Mouse (Mus musculus) lung, embryonic 15.5 days (tissue): Measurements from ENCODE around the gene Pip4p1. TPM values are rescaled to one million over a fixed set of nuclear protein-coding genes. Genes with fewer than 3 reads are reported as not detected.
A peak's percentile ranks its signal among the peaks of the same experiment; 100 is the strongest.
"Not testable (repeated sequence)": the region's sequence is repeated elsewhere in the genome, so short reads cannot be mapped to it uniquely, and the experiment has no call there.

ENCODE experiments used
- ATAC-seq: fragments of 200-750 bp; cut with Nextera tagmentation; 2 replicates; pipeline ENCODE4 v1.8.0; 2017; ENCODE audit warnings: moderate number of reproducible peaks, borderline replicate concordance; ENCODE audit not compliant: low FRiP score, low TSS enrichment; ENCODE audit errors: extremely low read depth
- H3K27ac ChIP-seq: fragments of 300-500 bp; sonication (generic); 2 replicates; pipeline ENCODE4 v1.5.1; 2015; ENCODE audit warnings: moderate library complexity, mild to moderate bottlenecking, inconsistent platforms
- H3K27me3 ChIP-seq: fragments of 300-500 bp; sonication (generic); 2 replicates; pipeline ENCODE4 v1.6.1; 2015; ENCODE audit warnings: inconsistent platforms
- H3K36me3 ChIP-seq: fragments of 300-500 bp; sonication (generic); 2 replicates; pipeline ENCODE4 v1.6.1; 2015; ENCODE audit warnings: inconsistent platforms
- H3K4me1 ChIP-seq: fragments of 300-500 bp; sonication (generic); 2 replicates; pipeline ENCODE4 v1.6.1; 2015; ENCODE audit warnings: inconsistent platforms
- H3K4me2 ChIP-seq: fragments of 300-500 bp; sonication (generic); 2 replicates; pipeline ENCODE4 v1.6.1; 2015; ENCODE audit warnings: inconsistent platforms, mild to moderate bottlenecking, moderate library complexity
- H3K4me3 ChIP-seq: fragments of 300-500 bp; sonication (generic); 2 replicates; pipeline ENCODE4 v1.5.1; 2015; ENCODE audit warnings: mild to moderate bottlenecking, inconsistent platforms
- H3K9ac ChIP-seq: fragments of 300-500 bp; sonication (generic); 2 replicates; pipeline ENCODE4 v1.6.1; 2015; ENCODE audit warnings: inconsistent platforms
- H3K9me3 ChIP-seq: fragments of 300-500 bp; sonication (generic); 2 replicates; pipeline ENCODE4 v1.6.1; 2016; ENCODE audit warnings: inconsistent platforms
- WGBS: fragments of 180-500 bp; shearing (Covaris S2); methylation state at CpG from one replicate; pipeline ENCODE4 v1.1.7; 2015; 5-methylcytosine and 5-hydroxymethylcytosine counted together
- polyA plus RNA-seq: library from polyadenylated mRNA; unstranded; fragments of >200 nt; fragmentation: Nextera tagmentation; extraction: Ambion mirVana; gene quantifications from 2 replicates; pipeline ENCODE4 v1.2.1, GENCODE M21; 2015

Gene Pip4p1
- 46.7 and 53.4 TPM in 2 replicates for polyA plus RNA-seq

DNA sequence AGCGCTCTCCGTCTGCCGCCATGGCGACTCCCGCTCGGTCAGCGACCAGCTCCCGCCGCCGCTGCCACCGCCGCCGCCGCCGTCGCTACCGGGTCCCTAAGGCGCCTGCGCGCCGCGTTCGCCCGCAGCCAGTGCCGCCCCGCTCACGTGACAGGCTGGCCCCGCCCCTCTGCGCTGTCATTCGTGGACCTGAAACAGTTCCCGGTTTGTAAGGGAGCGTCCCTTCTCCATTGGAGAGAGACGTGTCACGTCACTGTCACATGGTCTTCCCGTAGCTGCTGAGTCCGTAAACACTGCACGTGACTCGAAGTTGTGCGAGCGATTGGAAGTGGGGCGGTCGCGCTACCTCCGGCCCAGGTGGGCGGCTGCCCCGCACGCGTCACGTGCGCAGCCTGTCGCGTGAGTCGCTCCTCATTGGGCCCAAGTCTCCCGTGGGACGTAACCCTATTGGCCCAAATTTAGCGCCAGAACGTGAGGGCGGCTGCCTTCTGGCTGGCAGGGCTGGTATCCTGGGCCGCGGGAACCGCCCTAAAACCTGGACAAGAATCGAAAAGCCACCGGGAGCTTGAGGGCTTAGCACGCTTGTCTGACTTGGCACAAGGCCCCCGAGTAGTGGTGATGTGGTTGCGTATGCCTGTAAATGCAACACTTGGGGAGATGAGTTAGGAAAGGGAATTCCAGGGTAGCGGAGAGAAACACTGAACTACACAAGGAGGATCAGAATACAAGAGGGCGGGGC, at the start of gene Pip4p1, which contains the start of gene Pnp:
Pip4p1 (minus strand) TSS at position 103 of the 739 bp plus-strand sequence.
Pnp (plus strand) TSS at position 329 of the 739 bp plus-strand sequence.
- Histone ChIP-seq H3K9me3 (no peaks in the 10 kb centered on the region), H3K4me1 (peaks cover 29% of the 10 kb centered on the region), H3K36me3 (peaks cover 35% of the 10 kb centered on the region), H3K27ac (peak within 1 kb of the TSS; percentile 90), H3K4me2 (peak within 1 kb of the TSS; percentile 84), H3K4me3 (peak within 1 kb of the TSS; percentile 99), H3K27me3 (no peaks in the 10 kb centered on the region), H3K9ac (peak within 1 kb of the TSS; percentile 97)
- under 1% methylated on average over 62 of the region's 68 CpGs for WGBS
- peak; percentile 99 for ATAC-seq

- no peaks in the 10 kb centered on the region for H3K9me3 ChIP-seq
- H3K4me1 ChIP-seq = no peaks in the 10 kb centered on the region
- no peaks in the 10 kb centered on the region for H3K27me3 ChIP-seq
- H3K27ac ChIP-seq = no peak overlapping the region
- H3K9ac ChIP-seq = no peak overlapping the region
- H3K36me3 ChIP-seq = no peaks in the 10 kb centered on the region
- no peak overlapping the region for H3K4me3 ChIP-seq
- ATAC-seq = no peak
- no peak overlapping the region for H3K4me2 ChIP-seq
Observed at GRCm38 (mm10) chr14:50979631-50980030, 49.0 kb upstream of the Pip4p1 start.

GRCm38 (mm10) chr14:50978451-50978850, 47.8 kb upstream of the Pip4p1 start:
- not testable (repeated sequence) for H3K36me3 ChIP-seq, ATAC-seq, H3K4me2 ChIP-seq, H3K9ac ChIP-seq, H3K4me3 ChIP-seq, H3K9me3 ChIP-seq, H3K4me1 ChIP-seq, H3K27me3 ChIP-seq, H3K27ac ChIP-seq
- WGBS = 90% methylated on average over 6 of the region's 6 CpGs

DNA sequence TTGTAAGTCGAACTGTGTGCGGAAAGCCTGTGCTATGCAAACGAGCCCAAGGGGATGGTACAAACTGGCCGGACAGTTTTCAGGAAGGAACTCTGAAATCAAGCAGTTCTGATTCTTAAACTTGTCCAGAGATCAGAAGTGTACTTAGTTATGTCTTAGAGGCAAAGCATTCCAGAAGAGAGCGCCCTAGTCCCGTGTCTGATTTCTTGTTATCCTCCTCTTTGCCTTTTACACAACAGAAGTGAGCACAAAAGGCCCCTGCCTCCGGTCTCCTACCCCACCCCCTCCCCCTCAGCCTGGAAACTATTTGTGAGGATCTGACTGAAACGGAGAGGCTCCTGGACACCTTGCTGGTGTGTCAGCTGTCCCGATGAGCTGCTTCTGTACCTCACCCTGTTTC, 46.0 kb upstream of the Pip4p1 start:
- H3K4me3 ChIP-seq = no peak overlapping the region
- H3K36me3 ChIP-seq = no peaks in the 10 kb centered on the region
- 29% methylated on average over 9 of the region's 9 CpGs for WGBS
- H3K27ac ChIP-seq = no peak overlapping the region
- ATAC-seq = no peak
- no peaks in the 10 kb centered on the region for H3K9me3 ChIP-seq
- no peaks in the 10 kb centered on the region for H3K27me3 ChIP-seq
- no peak overlapping the region for H3K4me2 ChIP-seq
- H3K9ac ChIP-seq = no peak overlapping the region
- no peaks in the 10 kb centered on the region for H3K4me1 ChIP-seq

DNA sequence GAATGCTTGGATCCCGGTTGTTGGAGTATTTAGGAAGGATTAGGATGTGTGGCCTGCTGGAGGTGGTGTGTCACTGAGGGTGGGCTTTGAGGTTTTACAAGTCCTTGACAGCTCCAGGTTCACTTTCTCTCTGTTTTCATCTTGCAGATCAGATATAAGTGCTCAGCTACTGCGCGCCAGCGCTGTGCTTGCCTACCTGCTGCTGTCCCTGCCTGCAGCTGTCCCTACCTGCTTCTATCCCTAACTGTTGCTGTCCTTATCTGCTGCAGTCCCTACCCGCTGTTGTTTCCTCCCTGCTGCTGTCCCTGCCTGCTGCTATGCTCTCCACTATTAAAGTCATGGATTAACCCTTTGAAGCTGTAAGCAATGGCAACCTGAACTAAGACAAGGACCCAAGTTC, 44.3 kb upstream of the Pip4p1 start:
- no peak overlapping the region for H3K27ac ChIP-seq
- no peak overlapping the region for H3K4me2 ChIP-seq
- no peak overlapping the region for H3K4me3 ChIP-seq
- WGBS = 52% methylated on average over 5 of the region's 5 CpGs
- H3K9ac ChIP-seq = no peak overlapping the region
- ATAC-seq = no peak
- H3K9me3 ChIP-seq = no peaks in the 10 kb centered on the region
- no peaks in the 10 kb centered on the region for H3K36me3 ChIP-seq
- no peaks in the 10 kb centered on the region for H3K27me3 ChIP-seq
- H3K4me1 ChIP-seq = no peaks in the 10 kb centered on the region

GRCm38 (mm10) chr14:50973700-50974099, 43.0 kb upstream of the Pip4p1 start:
- no peak overlapping the region for H3K9ac ChIP-seq
- no peak overlapping the region for H3K4me2 ChIP-seq
- H3K9me3 ChIP-seq = no peaks in the 10 kb centered on the region
- H3K4me1 ChIP-seq = no peaks in the 10 kb centered on the region
- WGBS = 37% methylated on average over 4 of the region's 4 CpGs
- no peaks in the 10 kb centered on the region for H3K27me3 ChIP-seq
- no peak for ATAC-seq
- no peak overlapping the region for H3K4me3 ChIP-seq
- no peak overlapping the region for H3K27ac ChIP-seq
- no peaks in the 10 kb centered on the region for H3K36me3 ChIP-seq

DNA sequence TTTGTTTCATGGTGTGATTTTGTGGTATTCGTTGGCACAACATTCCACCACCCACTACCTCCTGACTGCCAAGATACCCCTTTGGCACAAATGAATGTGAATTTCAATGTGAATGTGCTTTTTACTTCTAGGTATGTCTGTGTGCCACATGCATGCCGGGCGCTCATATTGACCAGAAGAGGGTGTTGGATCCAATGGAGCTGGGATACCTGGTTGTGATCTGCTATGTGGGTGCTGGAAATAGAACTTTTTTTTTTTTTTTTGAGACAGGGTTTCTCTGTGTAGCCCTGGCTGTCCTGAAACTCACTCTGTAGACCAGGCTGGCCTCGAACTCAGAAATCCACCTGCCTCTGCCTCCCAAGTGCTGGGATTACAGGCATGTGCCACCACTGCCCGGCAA, 42.4 kb upstream of the Pip4p1 start:
- not testable (repeated sequence) for ATAC-seq, H3K4me2 ChIP-seq, H3K27me3 ChIP-seq, H3K4me3 ChIP-seq, H3K27ac ChIP-seq, H3K9ac ChIP-seq, H3K36me3 ChIP-seq, H3K9me3 ChIP-seq, H3K4me1 ChIP-seq
- 75% methylated on average over 5 of the region's 5 CpGs for WGBS

- H3K27ac ChIP-seq = no peak overlapping the region
- H3K4me1 ChIP-seq = no peaks in the 10 kb centered on the region
- H3K27me3 ChIP-seq = no peaks in the 10 kb centered on the region
- ATAC-seq = no peak
- H3K4me3 ChIP-seq = no peak overlapping the region
- H3K4me2 ChIP-seq = no peak overlapping the region
- H3K9me3 ChIP-seq = no peaks in the 10 kb centered on the region
- no peak overlapping the region for H3K9ac ChIP-seq
- H3K36me3 ChIP-seq = no peaks in the 10 kb centered on the region
- 54% methylated on average over 1 of the region's 1 CpGs for WGBS
Observed at GRCm38 (mm10) chr14:50970822-50971221, 40.2 kb upstream of the Pip4p1 start.

DNA sequence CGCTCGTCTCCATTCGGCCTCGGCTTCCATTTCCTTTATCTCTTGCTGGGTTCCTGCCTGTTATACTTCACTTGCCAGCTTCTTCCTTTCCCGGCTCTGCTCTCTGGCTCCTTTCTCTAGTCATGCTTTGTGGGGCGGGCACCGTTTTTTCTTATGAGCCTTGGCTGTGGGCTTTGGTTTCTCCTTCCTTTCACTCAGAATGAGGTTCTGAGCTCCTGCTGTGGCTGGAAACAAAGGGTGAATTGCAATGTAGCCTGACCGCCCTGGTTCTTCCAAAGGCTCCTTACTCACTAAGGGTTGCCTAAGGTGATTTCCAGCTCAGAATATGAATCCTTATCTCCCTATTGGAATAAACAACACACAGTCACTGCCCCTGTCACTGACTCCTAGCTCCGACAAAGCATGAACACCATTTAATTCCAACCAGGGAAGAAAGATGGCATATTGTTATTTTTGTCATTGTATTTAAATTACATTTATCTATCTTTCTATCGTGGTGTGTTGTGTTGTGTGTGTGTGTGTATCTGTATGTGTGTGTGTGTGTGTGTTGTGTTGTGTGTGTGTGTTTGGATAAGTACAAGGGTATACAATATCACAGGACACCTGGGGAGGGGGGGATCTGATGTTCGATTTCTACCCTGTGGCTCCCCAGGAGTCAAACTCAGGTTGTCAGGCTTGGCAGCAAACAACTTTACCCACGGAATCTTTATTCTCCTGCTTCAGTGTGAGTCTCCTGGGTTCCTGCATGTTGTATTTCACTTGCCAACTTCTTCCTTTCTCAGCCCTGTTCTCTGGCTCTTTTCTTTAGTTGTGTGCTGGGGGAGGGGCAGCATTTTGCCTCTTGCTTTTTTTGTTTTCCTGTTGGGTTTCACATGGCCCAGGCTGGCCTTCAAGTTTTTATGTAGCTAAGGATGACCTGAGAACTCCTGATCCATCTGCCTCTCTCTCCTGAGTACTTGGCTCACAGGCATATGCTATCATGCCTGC, 39.2 kb upstream of the Pip4p1 start:
- no peaks in the 10 kb centered on the region for H3K27me3 ChIP-seq
- WGBS = 39% methylated on average over 12 of the region's 12 CpGs
- H3K9ac ChIP-seq = no peak overlapping the region
- H3K27ac ChIP-seq = no peak overlapping the region
- H3K4me2 ChIP-seq = no peak overlapping the region
- no peak for ATAC-seq
- no peaks in the 10 kb centered on the region for H3K36me3 ChIP-seq
- H3K9me3 ChIP-seq = no peaks in the 10 kb centered on the region
- H3K4me3 ChIP-seq = no peak overlapping the region
- H3K4me1 ChIP-seq = no peaks in the 10 kb centered on the region

- Histone ChIP-seq H3K27ac (no peak overlapping the region), H3K9me3 (no peaks in the 10 kb centered on the region), H3K9ac (no peak overlapping the region), H3K4me1 (no peaks in the 10 kb centered on the region), H3K36me3 (no peaks in the 10 kb centered on the region), H3K4me2 (no peak overlapping the region), H3K27me3 (no peaks in the 10 kb centered on the region), H3K4me3 (no peak overlapping the region)
- no peak for ATAC-seq
- WGBS = 25% methylated on average over 1 of the region's 1 CpGs
Observed at GRCm38 (mm10) chr14:50969041-50969440, 38.4 kb upstream of the Pip4p1 start.

DNA sequence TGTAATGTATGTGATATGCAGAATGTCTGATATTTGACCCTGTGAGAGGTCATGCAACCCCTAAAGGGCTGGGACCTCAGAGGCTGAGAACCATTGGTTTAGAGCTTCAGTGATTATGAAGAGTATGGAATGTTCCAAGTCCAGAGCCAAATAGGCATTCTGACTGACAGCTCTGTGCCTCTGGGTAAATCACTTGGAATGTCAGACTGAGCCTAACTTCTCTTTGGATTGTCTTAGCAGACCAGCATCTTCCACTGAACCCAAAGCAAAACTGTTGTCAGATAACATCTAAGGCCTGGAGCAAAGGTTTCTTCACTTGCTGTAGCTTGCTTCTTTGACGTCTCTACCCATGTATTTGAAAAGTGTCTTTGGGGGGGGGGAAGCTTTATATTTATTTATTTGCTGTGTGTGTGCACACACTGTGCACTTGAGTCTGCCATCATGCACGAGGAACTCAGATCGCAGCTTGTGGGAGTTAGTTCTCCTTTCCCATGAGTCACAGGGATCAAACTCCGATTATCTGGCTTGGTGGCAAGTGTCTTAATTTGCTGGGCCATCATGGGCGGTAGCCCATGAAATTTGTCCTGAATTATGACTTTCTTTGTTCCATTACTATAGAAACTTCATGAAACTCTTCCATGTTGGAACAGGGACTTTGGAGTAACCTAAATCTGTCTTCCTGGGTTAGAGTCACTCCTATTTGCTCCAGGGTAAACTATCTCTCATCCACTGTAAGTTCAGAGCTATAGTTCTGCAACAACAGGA, 37.7 kb upstream of the Pip4p1 start:
- no peaks in the 10 kb centered on the region for H3K27me3 ChIP-seq
- H3K4me3 ChIP-seq = no peak overlapping the region
- no peaks in the 10 kb centered on the region for H3K9me3 ChIP-seq
- H3K36me3 ChIP-seq = no peaks in the 10 kb centered on the region
- WGBS = 82% methylated on average over 5 of the region's 5 CpGs
- H3K4me2 ChIP-seq = no peak overlapping the region
- no peaks in the 10 kb centered on the region for H3K4me1 ChIP-seq
- no peak overlapping the region for H3K27ac ChIP-seq
- H3K9ac ChIP-seq = no peak overlapping the region
- ATAC-seq = no peak
